Mouse (Mus musculus) spleen, adult 2 months (tissue): Measurements from ENCODE around the gene Tex14. TPM values are rescaled to one million over a fixed set of nuclear protein-coding genes. Genes with fewer than 3 reads are reported as not detected.

ENCODE experiments used
- DNase-seq, 2 experiments: peaks; one replicate each; pipeline versions ENCODE4 v3.0.0 to v3.0.0-alpha.2; 2012 to 2021; ENCODE audit warnings: low spot score in 2 of 2, low read depth in 1 of 2
- H3K27ac ChIP-seq: fragments of 200-500 bp; 2 replicates; pipeline ENCODE4 v1.5.1; 2012; ENCODE audit warnings: low read length, inconsistent platforms; ENCODE audit not compliant: insufficient read depth
- H3K27me3 ChIP-seq: fragments of 200-500 bp; 2 replicates; pipeline ENCODE4 v1.6.1; 2012; ENCODE audit warnings: mild to moderate bottlenecking, moderate library complexity, low read length, inconsistent platforms; ENCODE audit not compliant: control insufficient read depth, insufficient read depth
- H3K36me3 ChIP-seq: fragments of 200-500 bp; 2 replicates; pipeline ENCODE4 v1.6.1; 2012; ENCODE audit warnings: mild to moderate bottlenecking, low read length, inconsistent platforms; ENCODE audit not compliant: control insufficient read depth, insufficient read depth
- H3K4me1 ChIP-seq: fragments of 200-500 bp; 2 replicates; pipeline ENCODE4 v1.6.1; 2011; ENCODE audit warnings: inconsistent platforms; ENCODE audit not compliant: control insufficient read depth, insufficient read depth, insufficient read length
- H3K4me3 ChIP-seq: fragments of 200-500 bp; 2 replicates; pipeline ENCODE4 v1.5.1; 2011; ENCODE audit warnings: mild to moderate bottlenecking, inconsistent platforms; ENCODE audit not compliant: insufficient read depth, insufficient read length; ENCODE audit errors: extremely low read depth
- CTCF ChIP-seq: fragments of 200-500 bp; IDR thresholded peaks from 2 replicates; pipeline ENCODE4 v1.5.1; 2011; ENCODE audit warnings: mild to moderate bottlenecking, inconsistent platforms; ENCODE audit not compliant: insufficient read depth, insufficient read length, insufficient replicate concordance; ENCODE audit errors: extremely low read depth
- POLR2A ChIP-seq: fragments of 200-500 bp; IDR thresholded peaks from 2 replicates; pipeline ENCODE4 v1.6.1; 2011; ENCODE audit warnings: low read depth, low read length, inconsistent platforms
- WGBS: fragments of 180-500 bp; shearing (Covaris S2); methylation state at CpG from one replicate; pipeline ENCODE4 v1.1.7; 2018; 5-methylcytosine and 5-hydroxymethylcytosine counted together
- polyA plus RNA-seq: library from polyadenylated mRNA; depleted of rRNA; stranded (reverse); fragments of >200 nt; gene quantifications from 2 replicates; pipeline ENCODE4 v1.2.3, GENCODE M21; 2012

Gene Tex14
- polyA plus RNA-seq, 1 experiment = 0.16 TPM

GRCm38 (mm10) chr11:87579713-87580112, 174.8 kb downstream of the Tex14 start:
- no peak for TF ChIP-seq CTCF
- TF ChIP-seq POLR2A = no peak
- Histone ChIP-seq H3K36me3 (no peaks in the 10 kb centered on the region), H3K27ac (no peak overlapping the region), H3K4me1 (peaks cover 2% of the 10 kb centered on the region; the same call in 1 of the 2 replicates), H3K27me3 (no peaks in the 10 kb centered on the region), H3K4me3 (0 out of 2 replicates have a peak overlapping the region, but pooled peaks have one; percentile 5)
- 82% methylated on average over 1 of the region's 1 CpGs for WGBS
- DNase-seq = no peak

- DNase-seq = no peak
- Histone ChIP-seq H3K27me3 (no peaks in the 10 kb centered on the region), H3K36me3 (no peaks in the 10 kb centered on the region), H3K4me3 (no peak overlapping the region), H3K4me1 (peaks cover 2% of the 10 kb centered on the region; the same call in 1 of the 2 replicates), H3K27ac (no peak overlapping the region)
- 78% methylated on average over 10 of the region's 10 CpGs for WGBS
- TF ChIP-seq POLR2A (no peak), CTCF (no peak)
These were observed 175.7 kb downstream of the Tex14 start for GRCm38 (mm10) chr11:87580543-87581085.

GRCm38 (mm10) chr11:87581161-87581865, 176.4 kb downstream of the Tex14 start:
- 92% methylated on average over 12 of the region's 12 CpGs for WGBS
- DNase-seq = no peak
- no peak for TF ChIP-seq CTCF
- TF ChIP-seq POLR2A = no peak
- no peaks in the 10 kb centered on the region for H3K27me3 ChIP-seq
- no peak overlapping the region for H3K27ac ChIP-seq
- no peaks in the 10 kb centered on the region for H3K36me3 ChIP-seq
- no peak overlapping the region for H3K4me3 ChIP-seq
- peaks cover 2% of the 10 kb centered on the region; the same call in 1 of the 2 replicates for H3K4me1 ChIP-seq

GRCm38 (mm10) chr11:87581933-87582710, 177.3 kb downstream of the Tex14 start:
- H3K27me3 ChIP-seq = no peaks in the 10 kb centered on the region
- H3K4me1 ChIP-seq = peaks cover 2% of the 10 kb centered on the region; the same call in 1 of the 2 replicates
- no peak overlapping the region for H3K27ac ChIP-seq
- H3K4me3 ChIP-seq = no peak overlapping the region
- DNase-seq = no peak
- WGBS = 84% methylated on average over 8 of the region's 8 CpGs
- no peaks in the 10 kb centered on the region for H3K36me3 ChIP-seq
- no peak for TF ChIP-seq POLR2A
- no peak for TF ChIP-seq CTCF

GRCm38 (mm10) chr11:87583291-87584034, 178.6 kb downstream of the Tex14 start:
- H3K27me3 ChIP-seq = no peaks in the 10 kb centered on the region

More at GRCm38 (mm10) chr11:87583291-87584034, 178.6 kb downstream of the Tex14 start:
- Histone ChIP-seq H3K27ac (peak overlapping the region; percentile 8; the same call in 1 of the 2 replicates), H3K4me3 (no peak overlapping the region), H3K4me1 (peaks cover 2% of the 10 kb centered on the region; the same call in 1 of the 2 replicates), H3K36me3 (no peaks in the 10 kb centered on the region)
- no peak for DNase-seq
- 80% methylated on average over 6 of the region's 6 CpGs for WGBS
- TF ChIP-seq CTCF (no peak), POLR2A (no peak)
